Mouse (Mus musculus) stomach, postnatal 0 days (tissue): ENCODE measurements around the gene Sept8.
A peak's percentile ranks its signal among the peaks of the same experiment; 100 is the strongest.

Experiments
- CTCF ChIP-seq: IDR thresholded peaks from 2 replicates; pipeline ENCODE4 v1.5.1; 2016; ENCODE audit warnings: antibody characterized with exemption, low read depth, mild to moderate bottlenecking, moderate library complexity
- EP300 ChIP-seq: optimal IDR thresholded peaks from 2 replicates; pipeline ENCODE3; 2016; ENCODE audit warnings: antibody characterized with exemption

GRCm38 (mm10) chr11:53551754-53552153, 32.7 kb downstream of the Sept8 start:
- TF ChIP-seq CTCF = peak; percentile 54
- no peak for TF ChIP-seq EP300
